Mouse (Mus musculus): ENCODE data around the gene Hacd3. TPM values are rescaled to one million over a fixed set of nuclear protein-coding genes. Genes with fewer than 3 reads are reported as not detected.
"Not testable (repeated sequence)": the region's sequence is repeated elsewhere in the genome, so short reads cannot be mapped to it uniquely, and the experiment has no call there.

The Hacd3 gene
- polyA plus RNA-seq (2016; fragmentation: Nextera tagmentation; extraction: Ambion mirVana) = 67.6 and 78.7 TPM in 2 replicates

DNA sequence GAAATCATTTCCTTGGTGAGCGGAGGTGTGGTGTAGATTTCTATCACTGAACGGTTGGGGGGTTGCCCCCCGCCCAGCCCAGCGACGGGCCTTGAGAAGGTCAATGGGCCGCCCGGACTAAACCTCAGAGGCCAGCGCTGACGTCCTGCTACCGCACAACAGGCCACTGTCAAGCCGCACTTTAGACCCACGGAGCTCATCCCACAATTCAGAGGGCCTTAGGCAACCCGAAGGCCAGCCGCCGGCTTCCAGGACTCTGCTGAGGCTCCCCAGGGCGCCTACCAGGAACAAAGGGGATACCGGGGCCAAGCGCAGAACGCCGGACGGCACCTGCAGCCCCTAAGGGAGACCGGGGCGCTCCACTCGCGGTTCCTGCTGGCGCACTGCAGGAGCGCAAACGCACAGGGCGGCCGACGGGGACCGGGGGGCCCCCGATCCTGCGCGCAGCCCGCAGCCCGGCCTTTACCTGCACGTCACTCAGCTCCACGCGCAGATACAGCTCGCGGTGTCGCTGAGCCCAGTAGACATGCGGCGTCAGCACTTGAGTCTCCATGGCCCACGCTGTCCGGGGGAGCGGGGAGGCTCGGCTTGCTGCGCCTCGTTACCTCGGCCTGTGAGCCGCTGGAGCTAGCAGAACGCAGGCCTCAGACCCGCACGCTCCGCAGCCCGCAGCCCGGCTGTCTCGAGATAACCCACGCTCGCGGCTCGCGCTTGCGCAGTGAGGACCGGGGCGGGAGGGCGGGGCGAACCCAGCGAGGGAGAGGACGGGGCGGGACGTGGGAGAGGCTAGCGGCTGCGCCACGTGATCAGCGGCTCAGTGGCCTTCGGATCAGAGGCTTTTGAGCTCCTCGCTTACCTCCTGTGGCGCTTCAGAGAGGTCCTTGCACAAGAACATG lies at the start of gene Hacd3:
Gene Hacd3, minus strand, starts transcription at position 703 of the 896 bp plus-strand sequence.
- H3K36me3 ChIP-seq = no peaks in the 10 kb centered on the region
- peaks cover 36% of the 10 kb centered on the region for H3K4me1 ChIP-seq
- no peaks in the 10 kb centered on the region for H3K27me3 ChIP-seq (ENCODE audit: insufficient read depth, poor library complexity, severe bottlenecking)
- under 1% methylated on average over 81 of the region's 81 CpGs for WGBS
- peak within 1 kb of the TSS; percentile 97 for H3K27ac ChIP-seq
- no peaks in the 10 kb centered on the region for H3K9me3 ChIP-seq
- peak within 1 kb of the TSS; percentile 83 for H3K4me3 ChIP-seq
- peak; percentile 97 for DNase-seq (ENCODE audit: low spot score)

GRCm38 (mm10) chr9:65070587-65070986 lies 49.1 kb upstream of the Hacd3 start:
- no peaks in the 10 kb centered on the region for H3K4me1 ChIP-seq
- no peak overlapping the region for H3K4me3 ChIP-seq
- H3K27me3 ChIP-seq (ENCODE audit: insufficient read depth, poor library complexity, severe bottlenecking) = no peaks in the 10 kb centered on the region
- WGBS = 86% methylated on average over 3 of the region's 3 CpGs
- H3K27ac ChIP-seq = no peak overlapping the region
- no peaks in the 10 kb centered on the region for H3K9me3 ChIP-seq
- peaks cover 85% of the 10 kb centered on the region for H3K36me3 ChIP-seq
- DNase-seq (ENCODE audit: low spot score) = no peak

- no peaks in the 10 kb centered on the region for H3K9me3 ChIP-seq
- 91% methylated on average over 7 of the region's 7 CpGs for WGBS
- H3K27me3 ChIP-seq (ENCODE audit: insufficient read depth, poor library complexity, severe bottlenecking) = no peaks in the 10 kb centered on the region
- no peak overlapping the region for H3K4me3 ChIP-seq
- peaks cover 90% of the 10 kb centered on the region for H3K36me3 ChIP-seq
- DNase-seq (ENCODE audit: low spot score) = peak; percentile 52
- no peak overlapping the region for H3K27ac ChIP-seq
- H3K4me1 ChIP-seq = no peaks in the 10 kb centered on the region
Measured at GRCm38 (mm10) chr9:65064251-65064650, 42.8 kb upstream of the Hacd3 start.

GRCm38 (mm10) chr9:65050981-65051380 lies 29.5 kb upstream of the Hacd3 start:
- Histone ChIP-seq H3K4me3 (no peak overlapping the region), H3K27ac (no peak overlapping the region), H3K4me1 (no peaks in the 10 kb centered on the region), H3K36me3 (peaks cover 93% of the 10 kb centered on the region), H3K9me3 (no peaks in the 10 kb centered on the region), H3K27me3 (ENCODE audit: insufficient read depth, poor library complexity, severe bottlenecking) (no peaks in the 10 kb centered on the region)
- 93% methylated on average over 3 of the region's 3 CpGs for WGBS
- DNase-seq (ENCODE audit: low spot score) = no peak

GRCm38 (mm10) chr9:65049422-65049821 lies 27.9 kb upstream of the Hacd3 start:
- H3K4me3 ChIP-seq = no peak overlapping the region
- H3K27me3 ChIP-seq (ENCODE audit: insufficient read depth, poor library complexity, severe bottlenecking) = no peaks in the 10 kb centered on the region
- H3K36me3 ChIP-seq = peaks cover 92% of the 10 kb centered on the region
- no peak for DNase-seq (ENCODE audit: low spot score)
- no peak overlapping the region for H3K27ac ChIP-seq
- 91% methylated on average over 5 of the region's 5 CpGs for WGBS
- no peaks in the 10 kb centered on the region for H3K4me1 ChIP-seq
- H3K9me3 ChIP-seq = no peaks in the 10 kb centered on the region

GRCm38 (mm10) chr9:65046993-65047392 lies 25.5 kb upstream of the Hacd3 start:
- H3K9me3 ChIP-seq = no peaks in the 10 kb centered on the region
- WGBS = 94% methylated on average over 1 of the region's 1 CpGs
- no peak for DNase-seq (ENCODE audit: low spot score)
- H3K4me3 ChIP-seq = no peak overlapping the region
- H3K27me3 ChIP-seq (ENCODE audit: insufficient read depth, poor library complexity, severe bottlenecking) = no peaks in the 10 kb centered on the region
- H3K4me1 ChIP-seq = no peaks in the 10 kb centered on the region
- H3K36me3 ChIP-seq = peaks cover 95% of the 10 kb centered on the region
- no peak overlapping the region for H3K27ac ChIP-seq

DNA sequence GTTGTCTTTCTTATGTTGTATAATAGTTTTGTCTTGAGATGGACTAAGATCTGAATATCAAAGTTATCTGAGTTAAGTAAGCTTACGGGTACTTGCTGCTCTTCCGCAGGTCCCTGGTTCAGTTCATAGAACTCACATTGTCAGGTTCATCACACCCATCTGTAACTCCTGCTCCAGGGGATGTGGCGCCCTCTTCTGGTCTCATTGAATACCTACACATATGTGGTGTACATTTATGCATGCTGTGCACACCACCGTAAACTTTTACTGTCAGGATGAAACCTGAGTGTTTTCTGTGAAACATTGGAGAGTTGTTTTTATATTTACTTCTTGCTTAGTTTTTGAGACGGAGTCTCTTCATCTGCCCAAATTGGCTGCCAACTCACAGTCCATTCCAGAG lies 19.9 kb upstream of the Hacd3 start:
- Histone ChIP-seq H3K27ac (no peak overlapping the region), H3K36me3 (peaks cover 86% of the 10 kb centered on the region), H3K9me3 (no peaks in the 10 kb centered on the region), H3K4me3 (no peak overlapping the region), H3K27me3 (ENCODE audit: insufficient read depth, poor library complexity, severe bottlenecking) (no peaks in the 10 kb centered on the region), H3K4me1 (no peaks in the 10 kb centered on the region)
- 96% methylated on average over 5 of the region's 5 CpGs for WGBS
- no peak for DNase-seq (ENCODE audit: low spot score)

DNA sequence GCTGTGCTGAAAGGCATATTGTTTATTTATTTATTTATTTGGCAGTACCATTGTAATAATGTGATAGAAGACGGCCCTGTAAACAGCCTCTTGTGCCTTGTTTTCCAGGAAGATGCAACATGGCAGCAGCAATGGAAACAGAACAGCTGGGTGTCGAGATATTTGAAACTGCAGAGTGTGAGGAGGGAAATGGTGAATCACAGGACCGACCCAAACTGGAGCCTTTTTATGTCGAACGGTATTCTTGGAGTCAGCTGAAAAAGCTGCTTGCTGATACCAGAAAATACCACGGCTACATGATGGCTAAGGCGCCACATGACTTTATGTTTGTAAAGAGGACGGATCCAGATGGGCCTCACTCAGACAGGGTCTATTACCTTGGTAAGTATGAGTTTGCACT lies 15.4 kb upstream of the Hacd3 start:
- peaks cover 12% of the 10 kb centered on the region for H3K4me1 ChIP-seq
- no peaks in the 10 kb centered on the region for H3K9me3 ChIP-seq
- no peak overlapping the region for H3K27ac ChIP-seq
- 88% methylated on average over 8 of the region's 8 CpGs for WGBS
- no peak overlapping the region for H3K4me3 ChIP-seq
- no peak for DNase-seq (ENCODE audit: low spot score)
- peaks cover 50% of the 10 kb centered on the region for H3K36me3 ChIP-seq
- no peaks in the 10 kb centered on the region for H3K27me3 ChIP-seq (ENCODE audit: insufficient read depth, poor library complexity, severe bottlenecking)

DNA sequence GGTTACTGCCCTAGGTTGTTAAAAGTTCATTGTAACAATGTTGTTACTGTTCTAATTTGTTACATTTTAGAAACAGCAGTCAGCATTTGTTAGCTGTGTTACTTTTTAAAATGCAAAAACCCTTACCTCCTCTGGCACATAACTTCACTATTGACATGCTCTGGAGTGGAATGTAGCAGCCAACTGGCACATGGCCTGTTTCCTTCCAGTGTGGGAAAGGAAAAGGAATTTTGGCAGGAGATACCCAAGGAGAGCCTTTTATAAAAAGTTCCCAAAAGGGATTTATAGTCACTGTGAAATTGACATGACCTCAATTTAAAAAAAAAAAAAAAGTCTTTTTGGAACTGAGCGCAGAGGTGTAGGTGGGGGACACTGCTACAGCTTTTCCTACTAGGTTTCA lies 15.0 kb upstream of the Hacd3 start:
- Histone ChIP-seq H3K9me3 (no peaks in the 10 kb centered on the region), H3K27ac (no peak overlapping the region), H3K27me3 (ENCODE audit: insufficient read depth, poor library complexity, severe bottlenecking) (no peaks in the 10 kb centered on the region), H3K4me1 (peaks cover 13% of the 10 kb centered on the region), H3K4me3 (no peak overlapping the region), H3K36me3 (peaks cover 48% of the 10 kb centered on the region)
- no peak for DNase-seq (ENCODE audit: low spot score)
- 97% methylated on average over 1 of the region's 1 CpGs for WGBS

DNA sequence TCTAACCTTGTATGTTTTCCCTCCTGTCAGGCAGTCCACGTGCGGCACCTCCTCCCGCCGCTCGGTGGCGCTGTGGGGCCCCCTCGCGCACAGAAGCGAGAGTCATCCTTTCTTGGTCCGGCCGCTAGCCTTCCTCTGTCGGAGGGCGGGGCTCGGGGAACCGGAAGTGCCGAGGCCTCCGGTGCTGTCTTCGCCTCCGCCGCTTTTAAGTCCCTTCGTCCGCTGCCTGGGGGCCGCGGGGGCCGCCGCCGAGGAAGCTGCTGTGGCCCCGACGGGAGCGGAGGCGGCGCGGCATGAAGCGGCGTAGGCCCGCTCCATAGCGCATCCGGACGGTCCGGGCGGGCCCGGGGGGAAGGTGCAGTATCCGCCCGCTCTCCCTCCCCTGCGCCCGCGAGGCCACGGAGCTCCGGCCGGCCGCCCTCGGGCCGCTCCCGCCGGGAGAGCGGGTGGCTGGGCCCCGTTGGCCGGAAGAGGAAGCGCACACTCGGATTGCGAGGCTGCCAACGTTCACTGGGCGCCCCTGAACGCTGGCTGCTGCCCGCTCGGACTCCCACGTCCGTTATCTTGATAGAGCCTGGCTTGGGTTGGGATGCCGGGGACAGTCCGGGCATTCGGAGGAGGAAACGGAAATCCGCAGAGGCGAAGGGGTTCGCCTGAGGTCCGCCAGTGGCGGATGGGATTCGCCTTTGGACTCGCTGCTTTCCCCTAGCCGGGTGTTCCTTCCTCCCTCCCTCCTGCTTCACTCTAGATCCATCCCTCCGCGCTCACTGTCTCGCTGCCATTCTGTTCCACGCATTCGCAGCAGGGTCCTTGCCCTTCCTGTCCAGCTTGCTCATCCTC lies 11.0 kb upstream of the Hacd3 start, which contains the start of gene Dpp8:
Gene Dpp8, plus strand, starts transcription at position 146 of the 840 bp plus-strand sequence.
- WGBS = under 1% methylated on average over 84 of the region's 85 CpGs
- Histone ChIP-seq H3K9me3 (no peaks in the 10 kb centered on the region), H3K4me3 (peak within 1 kb of the TSS; percentile 95), H3K27me3 (ENCODE audit: insufficient read depth, poor library complexity, severe bottlenecking) (no peaks in the 10 kb centered on the region), H3K36me3 (peaks cover 13% of the 10 kb centered on the region), H3K4me1 (peaks cover 13% of the 10 kb centered on the region), H3K27ac (peak within 1 kb of the TSS; percentile 99)
- peak; percentile 97 for DNase-seq (ENCODE audit: low spot score)

GRCm38 (mm10) chr9:65031894-65032268 lies 10.4 kb upstream of the Hacd3 start:
- no peaks in the 10 kb centered on the region for H3K9me3 ChIP-seq
- peaks cover 13% of the 10 kb centered on the region for H3K4me1 ChIP-seq
- DNase-seq (ENCODE audit: low spot score) = no peak
- H3K36me3 ChIP-seq = peaks cover 8% of the 10 kb centered on the region
- 35% methylated on average over 4 of the region's 4 CpGs for WGBS
- H3K27ac ChIP-seq = peak overlapping the region; percentile 99
- peak overlapping the region; percentile 95 for H3K4me3 ChIP-seq
- no peaks in the 10 kb centered on the region for H3K27me3 ChIP-seq (ENCODE audit: insufficient read depth, poor library complexity, severe bottlenecking)

GRCm38 (mm10) chr9:65031355-65031754 lies 9.9 kb upstream of the Hacd3 start:
- H3K9me3 ChIP-seq; H3K36me3 ChIP-seq; H3K27me3 ChIP-seq (ENCODE audit: insufficient read depth, poor library complexity, severe bottlenecking); H3K4me3 ChIP-seq; H3K27ac ChIP-seq; DNase-seq (ENCODE audit: low spot score): not testable (repeated sequence)
- H3K4me1 ChIP-seq = peaks cover 13% of the 10 kb centered on the region
- WGBS = 64% methylated on average over 5 of the region's 5 CpGs

GRCm38 (mm10) chr9:65028313-65028712 lies 6.8 kb upstream of the Hacd3 start:
- H3K4me3 ChIP-seq = no peak overlapping the region
- no peak for DNase-seq (ENCODE audit: low spot score)
- peaks cover 11% of the 10 kb centered on the region for H3K4me1 ChIP-seq
- no peaks in the 10 kb centered on the region for H3K36me3 ChIP-seq
- no peaks in the 10 kb centered on the region for H3K27me3 ChIP-seq (ENCODE audit: insufficient read depth, poor library complexity, severe bottlenecking)
- no peaks in the 10 kb centered on the region for H3K9me3 ChIP-seq
- H3K27ac ChIP-seq = no peak overlapping the region
- WGBS = 84% methylated on average over 5 of the region's 5 CpGs
